Mouse (Mus musculus) urinary bladder, postnatal 25 days (tissue): Measurements from ENCODE around the gene Olfr485.
"Not testable (repeated sequence)": the region's sequence is repeated elsewhere in the genome, so short reads cannot be mapped to it uniquely, and the experiment has no call there.

Source experiments
- DNase-seq: peaks from one replicate; pipeline ENCODE4 v3.0.0; 2022; ENCODE audit warnings: low spot score

The Olfr485 gene

DNA sequence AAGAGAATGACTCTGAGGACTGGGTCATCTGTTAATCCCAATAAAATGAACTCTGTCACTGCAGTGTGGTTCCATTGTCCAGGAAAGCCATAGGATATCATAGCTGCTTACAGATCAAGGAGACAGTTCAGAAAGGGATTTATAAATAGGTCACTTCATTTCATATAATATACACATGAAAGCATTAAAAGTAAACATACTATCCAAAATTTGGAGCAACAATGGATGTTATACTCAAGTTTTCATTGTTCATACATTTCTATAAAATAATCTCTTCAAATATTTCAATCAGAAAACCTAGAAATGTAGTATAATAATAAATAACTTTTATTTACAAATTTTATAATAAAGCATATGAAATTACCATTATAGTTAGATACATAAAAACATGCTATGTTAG, at the start of gene Olfr485:
TSS of gene Olfr485 (minus strand) at position 101 of the 400 bp plus-strand sequence.
- DNase-seq: no peak

DNA sequence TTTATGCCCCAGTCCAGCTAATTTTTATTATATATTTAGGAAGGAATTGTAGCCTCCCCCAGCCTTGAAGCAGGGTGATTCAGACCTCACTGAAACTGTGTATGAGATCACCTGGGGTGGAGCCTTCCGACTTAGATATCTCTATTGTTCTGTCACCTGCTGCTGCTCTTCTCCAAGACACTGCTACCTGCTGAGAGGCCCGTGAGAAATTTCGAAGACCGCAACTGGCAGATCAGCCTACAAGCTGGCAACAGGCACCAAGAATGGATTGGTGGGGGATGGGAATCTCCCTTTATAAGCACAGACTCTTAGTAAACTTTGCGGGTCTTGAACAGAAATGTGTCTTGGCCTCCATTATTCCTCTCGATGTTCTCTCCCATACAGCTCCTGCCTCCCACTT, 37.3 kb upstream of the Olfr485 start:
- no peak for DNase-seq

DNA sequence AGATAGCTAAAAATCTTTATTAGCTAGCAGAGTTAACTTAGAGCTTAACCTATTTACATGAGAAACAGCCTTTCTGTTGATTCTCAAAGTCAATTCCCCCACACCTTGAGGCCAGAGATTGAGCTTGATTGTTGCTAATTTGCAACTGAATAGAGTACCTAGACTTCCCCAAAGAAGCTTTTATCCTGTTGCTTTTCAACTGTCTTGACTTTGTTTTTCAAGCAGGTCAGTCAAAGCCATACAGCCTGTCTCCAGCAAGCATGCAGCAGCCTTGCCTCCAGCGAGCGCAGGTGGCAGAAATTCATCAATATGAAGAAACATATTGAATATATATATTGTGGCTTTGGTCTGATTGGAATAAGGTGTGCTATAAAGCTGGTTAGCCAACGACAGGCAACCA, 36.7 kb upstream of the Olfr485 start:
- DNase-seq: not testable (repeated sequence)

DNA sequence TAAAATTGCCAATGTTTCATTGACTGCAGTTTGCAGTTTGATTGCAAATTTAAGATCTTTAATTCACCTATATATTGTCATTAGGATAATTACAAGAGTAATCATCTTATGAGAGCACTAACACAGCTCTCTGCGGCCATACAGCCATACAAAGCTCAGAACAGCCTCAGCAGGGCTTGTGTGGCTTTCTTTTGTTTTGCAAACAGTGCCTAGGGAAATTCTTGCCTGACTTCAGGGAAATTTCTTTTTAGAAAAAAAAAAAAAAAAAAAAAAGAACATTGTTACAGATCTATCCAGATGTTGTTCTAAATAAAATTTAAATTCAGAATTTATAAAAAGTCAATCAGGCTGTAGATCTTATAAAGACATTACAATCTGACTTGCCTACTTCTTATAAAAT, 33.0 kb upstream of the Olfr485 start:
- DNase-seq: not testable (repeated sequence)

DNA sequence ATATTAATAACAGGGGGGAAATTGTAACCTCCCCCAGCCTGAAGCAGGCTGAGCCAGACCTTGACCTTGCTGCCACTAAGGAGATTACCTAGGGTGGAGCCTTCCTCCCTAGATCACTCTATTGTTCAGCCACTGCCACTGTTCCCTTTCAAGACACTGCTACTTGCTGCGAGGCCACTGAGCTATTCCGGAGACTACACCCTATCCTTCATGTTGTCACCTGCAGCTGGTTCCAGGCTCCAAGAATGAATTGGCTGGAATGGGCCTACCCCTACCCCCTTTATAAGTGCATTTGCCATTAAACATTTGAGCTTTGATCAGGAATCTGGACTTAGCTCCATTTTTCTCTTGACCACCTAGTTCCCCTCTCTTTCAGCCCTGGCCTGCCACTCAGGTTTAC, 31.5 kb upstream of the Olfr485 start:
- not testable (repeated sequence) for DNase-seq

DNA sequence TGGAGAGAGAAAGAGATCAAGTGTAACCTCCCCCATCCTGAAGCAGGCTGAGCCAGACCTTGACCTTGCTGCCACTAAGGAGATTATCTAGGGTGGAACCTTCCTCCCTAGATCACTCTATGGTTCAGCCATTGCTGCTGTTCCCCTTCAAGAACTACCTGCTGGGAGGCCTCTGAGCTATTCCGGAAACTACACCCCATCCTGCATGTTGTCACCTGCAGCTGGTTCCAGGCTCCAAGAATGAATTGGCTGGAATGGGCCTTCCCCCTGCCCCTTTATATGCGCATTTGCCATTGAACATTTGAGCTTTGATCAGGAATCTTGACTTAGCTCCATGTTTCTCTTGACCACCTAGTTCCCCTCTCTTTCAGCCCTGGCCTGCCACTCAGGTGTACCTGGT, 25.6 kb upstream of the Olfr485 start:
- not testable (repeated sequence) for DNase-seq

DNA sequence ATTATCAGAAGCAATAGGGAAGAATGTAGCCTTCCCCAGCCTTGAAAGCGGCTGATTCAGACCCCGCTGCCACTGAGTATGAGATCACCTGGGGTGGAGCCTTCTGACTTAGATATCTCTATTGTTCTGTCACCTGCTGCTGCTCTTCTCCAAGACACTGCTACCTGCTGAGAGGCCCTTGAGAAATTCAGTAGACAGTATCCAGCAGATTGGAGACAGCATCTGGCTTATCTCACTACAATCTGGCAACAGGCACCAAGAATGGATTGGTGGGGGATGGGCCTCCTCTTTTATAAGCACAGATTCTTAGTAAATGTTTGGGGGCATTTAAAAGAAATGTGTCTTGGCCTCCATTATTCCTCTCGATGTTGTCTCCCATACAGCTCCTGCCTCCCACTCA, 24.7 kb upstream of the Olfr485 start:
- not testable (repeated sequence) for DNase-seq

DNA sequence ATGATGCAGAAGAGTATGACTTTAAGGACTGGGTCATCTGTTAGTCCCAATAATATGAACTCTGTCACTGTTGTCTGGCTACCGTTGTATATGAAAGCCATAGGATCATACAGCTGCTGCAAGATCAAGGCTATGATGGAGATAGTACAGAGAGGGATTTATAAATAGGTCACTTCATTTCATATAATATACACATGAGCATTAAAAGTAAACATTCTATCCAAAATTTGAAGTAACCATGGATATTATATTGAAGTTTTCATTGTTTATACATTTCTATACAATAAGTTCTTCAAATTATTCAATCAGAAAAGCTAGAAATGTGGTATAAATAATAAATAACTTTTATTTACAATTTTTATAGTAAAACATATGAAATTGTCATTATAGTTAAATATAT, 13.0 kb upstream of the Olfr485 start, which contains the start of gene Olfr486:
TSS of gene Olfr486 (minus strand) at position 101 of the 400 bp plus-strand sequence.
- DNase-seq: not testable (repeated sequence)

DNA sequence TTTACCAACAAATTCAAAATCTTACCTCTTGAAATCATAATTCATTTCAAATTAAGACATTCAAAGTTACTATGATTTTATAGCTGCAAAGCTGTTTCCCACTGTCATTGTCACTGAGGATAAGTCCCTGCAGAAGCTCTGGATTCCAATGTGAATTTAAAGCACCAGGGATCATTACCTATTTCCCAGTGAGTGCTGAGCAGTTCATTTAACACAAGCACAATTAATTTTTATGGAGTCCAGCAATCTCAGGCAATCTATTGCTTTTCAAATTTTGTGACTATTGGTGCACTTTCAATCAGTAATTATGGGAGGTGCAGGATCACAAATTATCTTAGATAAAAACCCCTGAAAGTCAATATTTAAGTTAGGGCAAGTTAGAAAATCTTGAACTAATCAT, 32.3 kb downstream of the Olfr485 start, which contains the start of gene Olfr484:
TSS of gene Olfr484 (minus strand) at position 101 of the 400 bp plus-strand sequence.
- no peak for DNase-seq

DNA sequence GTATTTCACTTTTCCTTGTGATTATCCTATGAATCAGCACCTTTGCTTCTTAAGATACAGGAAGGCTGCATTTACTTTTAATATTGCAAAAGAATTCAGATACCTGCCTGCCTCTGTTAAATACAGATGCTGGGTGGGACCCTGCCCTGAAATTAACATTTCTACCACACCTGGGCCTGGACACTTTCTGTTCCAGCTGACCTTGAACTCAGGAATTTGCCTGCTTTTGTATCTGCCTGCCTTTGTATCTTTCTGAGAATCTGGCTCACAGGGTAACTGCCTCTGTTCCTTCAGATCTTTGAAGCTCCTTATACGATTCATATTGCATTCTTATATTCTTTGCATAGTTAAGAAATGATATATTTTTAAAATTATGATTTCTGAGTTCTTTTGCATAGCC, 38.3 kb downstream of the Olfr485 start:
- no peak for DNase-seq

DNA sequence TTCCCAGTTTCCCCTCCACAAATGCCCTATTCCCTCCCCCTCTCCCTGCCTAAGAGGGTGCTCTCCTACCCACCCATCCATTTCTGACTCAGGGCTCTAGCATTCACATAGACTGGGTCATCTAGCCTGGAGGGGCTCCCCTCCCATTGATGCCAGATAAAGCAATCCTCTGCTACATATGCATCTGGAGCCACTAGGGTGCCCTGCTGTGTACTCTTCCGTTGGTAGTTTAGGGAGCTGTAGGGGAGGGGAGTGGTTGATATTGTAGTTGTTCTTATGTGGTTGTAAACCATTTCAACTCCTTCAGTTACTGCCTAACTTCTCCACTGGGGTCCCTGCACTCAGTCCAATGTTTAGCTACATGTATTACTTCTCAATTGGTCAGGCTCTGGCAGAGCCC, 39.0 kb downstream of the Olfr485 start:
- DNase-seq: no peak
